Mouse (Mus musculus): ENCODE measurements at regions not wholly inside any gene's neighbourhood (a gene's known extent, or its start where the extent isn't known, plus 50 kb on each side); places are given as distances from the start of the nearest gene placed in this dataset.
A peak's percentile ranks its signal among the peaks of the same experiment; 100 is the strongest.

GRCm38 (mm10) chr15:36719241-36719640, 288.3 kb downstream of the Zfp706 start:
- no peak for DNase-seq (ENCODE audit: low read depth, low spot score)

GRCm38 (mm10) chr15:36717835-36718234, 289.7 kb downstream of the Zfp706 start:
- DNase-seq (ENCODE audit: low read depth, low spot score): no peak

- DNase-seq (ENCODE audit: low read depth, low spot score): no peak
These were observed 290.9 kb downstream of the Zfp706 start for GRCm38 (mm10) chr15:36716686-36717038.

- peak; percentile 79 for DNase-seq (ENCODE audit: low read depth, low spot score)
These were observed 291.6 kb downstream of the Zfp706 start for GRCm38 (mm10) chr15:36715745-36716685.

- DNase-seq (ENCODE audit: low read depth, low spot score): no peak
These were observed 292.4 kb downstream of the Zfp706 start for GRCm38 (mm10) chr15:36715159-36715558.

GRCm38 (mm10) chr15:36709788-36710187, 297.8 kb downstream of the Zfp706 start:
- DNase-seq (ENCODE audit: low read depth, low spot score): no peak

GRCm38 (mm10) chr15:36708471-36708870, 299.1 kb downstream of the Zfp706 start:
- DNase-seq (ENCODE audit: low read depth, low spot score): peak; percentile 64

GRCm38 (mm10) chr15:36705990-36706389, 301.6 kb downstream of the Zfp706 start:
- no peak for DNase-seq (ENCODE audit: low read depth, low spot score)

GRCm38 (mm10) chr15:36705391-36705790, 302.2 kb downstream of the Zfp706 start:
- no peak for DNase-seq (ENCODE audit: low read depth, low spot score)

GRCm38 (mm10) chr15:36701846-36702245, 305.7 kb downstream of the Zfp706 start:
- DNase-seq (ENCODE audit: low read depth, low spot score): no peak

- no peak for DNase-seq (ENCODE audit: low read depth, low spot score)
These were observed 307.4 kb downstream of the Zfp706 start for GRCm38 (mm10) chr15:36700196-36700595.

GRCm38 (mm10) chr15:36695199-36696129, 312.1 kb downstream of the Zfp706 start:
- peak; percentile 44 for DNase-seq (ENCODE audit: low read depth, low spot score)

GRCm38 (mm10) chr15:36691002-36691652, 316.4 kb downstream of the Zfp706 start:
- no peak for DNase-seq (ENCODE audit: low read depth, low spot score)

GRCm38 (mm10) chr15:36689881-36690280, 317.7 kb downstream of the Zfp706 start:
- no peak for DNase-seq (ENCODE audit: low read depth, low spot score)

GRCm38 (mm10) chr15:36689301-36689700, 318.3 kb downstream of the Zfp706 start:
- no peak for DNase-seq (ENCODE audit: low read depth, low spot score)

GRCm38 (mm10) chr15:36688051-36688754, 319.4 kb downstream of the Zfp706 start:
- no peak for DNase-seq (ENCODE audit: low read depth, low spot score)

GRCm38 (mm10) chr15:36684684-36685083, 322.9 kb downstream of the Zfp706 start:
- DNase-seq (ENCODE audit: low read depth, low spot score): no peak

GRCm38 (mm10) chr15:36682832-36683231, 324.7 kb downstream of the Zfp706 start:
- DNase-seq (ENCODE audit: low read depth, low spot score): no peak

GRCm38 (mm10) chr15:36682159-36682558, 325.4 kb downstream of the Zfp706 start:
- DNase-seq (ENCODE audit: low read depth, low spot score): no peak

- DNase-seq (ENCODE audit: low read depth, low spot score): no peak
These were observed 327.0 kb downstream of the Zfp706 start for GRCm38 (mm10) chr15:36680361-36681140.
